ENCODE assay signal across 9 mouse cellular contexts in genomic region chr14:32465889-32466288, GRCm38 (mm10). TPM values are rescaled to one million over a fixed set of nuclear protein-coding genes. Genes with fewer than 3 reads are reported as not detected.
DNase-seq lines count a peak whose midpoint lies in the region; ATAC-seq lines count a peak whose summit lies in the region.
"Had no signal": no experiment of that assay in that cellular context is flagged by ENCODE, and none has a peak within 500 bp of the region (broad histone marks: within the 10 kb centered on the region; RNA-seq: fewer than 3 reads in every experiment).

Chat (minus strand) TSS chr14:32465989.

- ATAC-seq in heart, embryonic 16.5 days (replicated peaks; ENCODE audit: extremely low read depth, insufficient read depth, low FRiP score): no peak
- no peak for ATAC-seq in embryonic facial prominence, embryonic 12.5 days (ENCODE audit: insufficient number of reproducible peaks, insufficient read depth, low FRiP score, low TSS enrichment)
- no peak for ATAC-seq in hindbrain, embryonic 15.5 days (ENCODE audit: low FRiP score, low read depth)
- no peak for ATAC-seq in midbrain, embryonic 15.5 days (replicated peaks)

- peak within 1 kb of the TSS; percentile 53 for H3K4me2 ChIP-seq in heart, embryonic 16.5 days (ENCODE audit: low read depth, low read length)
- H3K4me2 ChIP-seq in embryonic facial prominence, embryonic 12.5 days (replicated peaks): peak within 1 kb of the TSS; percentile 68
- H3K4me2 ChIP-seq in hindbrain, embryonic 15.5 days: peak within 1 kb of the TSS; percentile 66
- H3K4me2 ChIP-seq in midbrain, embryonic 15.5 days: peak within 1 kb of the TSS; percentile 80

- no peak within 1 kb of the TSS for H3K27ac ChIP-seq in heart, embryonic 16.5 days (ENCODE audit: low read length)
- H3K27ac ChIP-seq in embryonic facial prominence, embryonic 12.5 days: no peak within 1 kb of the TSS
- H3K27ac ChIP-seq in hindbrain, embryonic 15.5 days (replicated peaks): no peak within 1 kb of the TSS
- no peak within 1 kb of the TSS for H3K27ac ChIP-seq in midbrain, embryonic 15.5 days

- H3K4me3 ChIP-seq in heart, embryonic 16.5 days (ENCODE audit: low read length): peak within 1 kb of the TSS; percentile 33
- H3K4me3 ChIP-seq in embryonic facial prominence, embryonic 12.5 days: peak within 1 kb of the TSS; percentile 40
- H3K4me3 ChIP-seq in hindbrain, embryonic 15.5 days: peak within 1 kb of the TSS; percentile 43
- H3K4me3 ChIP-seq in midbrain, embryonic 15.5 days: peak within 1 kb of the TSS; percentile 41

- no peaks in the 10 kb centered on the region for H3K9me3 ChIP-seq in heart, embryonic 16.5 days (replicated peaks; ENCODE audit: control insufficient read depth, low read length)
- H3K9me3 ChIP-seq in embryonic facial prominence, embryonic 12.5 days: no peaks in the 10 kb centered on the region
- no peaks in the 10 kb centered on the region for H3K9me3 ChIP-seq in hindbrain, embryonic 15.5 days
- no peaks in the 10 kb centered on the region for H3K9me3 ChIP-seq in midbrain, embryonic 15.5 days

- no peak within 1 kb of the TSS for H3K9ac ChIP-seq in heart, embryonic 16.5 days (ENCODE audit: low read length)
- H3K9ac ChIP-seq in embryonic facial prominence, embryonic 12.5 days: no peak within 1 kb of the TSS
- H3K9ac ChIP-seq in hindbrain, embryonic 15.5 days: peak within 1 kb of the TSS; percentile 23; the same call in 1 of the 2 replicates
- peak within 1 kb of the TSS; percentile 33; the same call in 1 of the 2 replicates for H3K9ac ChIP-seq in midbrain, embryonic 15.5 days

- DNase-seq in heart, adult 9 months (ENCODE audit: low spot score in 2 of 2): no peak
- no peak for DNase-seq in adrenal gland, adult (ENCODE audit: inconsistent age in 2 of 2, low spot score in 1 of 2)
- DNase-seq in left cerebral cortex, adult 8-10 months (ENCODE audit: low spot score in 2 of 2): no peak
- DNase-seq in thymus, postnatal 36 days: no peak
- DNase-seq: cerebellum, adult 9-11 months had no signal

- H3K27me3 ChIP-seq in heart, embryonic 16.5 days (ENCODE audit: control insufficient read depth, insufficient read depth, low read length): peaks cover 71% of the 10 kb centered on the region
- H3K27me3 ChIP-seq in embryonic facial prominence, embryonic 12.5 days: peaks cover 77% of the 10 kb centered on the region
- peaks cover 69% of the 10 kb centered on the region for H3K27me3 ChIP-seq in hindbrain, embryonic 15.5 days
- H3K27me3 ChIP-seq in midbrain, embryonic 15.5 days (replicated peaks): peaks cover 68% of the 10 kb centered on the region

- peaks cover 4% of the 10 kb centered on the region; the same call in 1 of the 2 replicates for H3K4me1 ChIP-seq in heart, embryonic 16.5 days (ENCODE audit: control insufficient read depth, insufficient read depth, low read length)
- H3K4me1 ChIP-seq in embryonic facial prominence, embryonic 12.5 days: peaks cover 16% of the 10 kb centered on the region
- peaks cover 25% of the 10 kb centered on the region for H3K4me1 ChIP-seq in hindbrain, embryonic 15.5 days (replicated peaks)
- peaks cover 33% of the 10 kb centered on the region for H3K4me1 ChIP-seq in midbrain, embryonic 15.5 days

- WGBS in heart, embryonic 16.5 days: 14% methylated on average over 13 of the region's 13 CpGs
- whole genome bisulfite sequencing in embryonic facial prominence, embryonic 12.5 days: 15% methylated on average over 13 of the region's 13 CpGs
- WGBS in hindbrain, embryonic 15.5 days: 19% methylated on average over 13 of the region's 13 CpGs
- WGBS in midbrain, embryonic 15.5 days: 13% methylated on average over 13 of the region's 13 CpGs

- no peaks in the 10 kb centered on the region for H3K36me3 ChIP-seq in heart, embryonic 16.5 days (ENCODE audit: control insufficient read depth, insufficient read depth)
- H3K36me3 ChIP-seq in embryonic facial prominence, embryonic 12.5 days: no peaks in the 10 kb centered on the region
- no peaks in the 10 kb centered on the region for H3K36me3 ChIP-seq in hindbrain, embryonic 15.5 days
- no peaks in the 10 kb centered on the region for H3K36me3 ChIP-seq in midbrain, embryonic 15.5 days (replicated peaks)

RNA-seq across cellular contexts. Expression of gene Chat, which starts in this region (rescaled TPM):
- polyA plus RNA-seq in heart, embryonic 16.5 days (2015; fragmentation: Nextera tagmentation; extraction: Ambion mirVana): 0.06 and 0.14 TPM in 2 replicates
- not detected in 2 replicates for polyA plus RNA-seq in embryonic facial prominence, embryonic 12.5 days (2016; fragmentation: Nextera tagmentation; extraction: Ambion mirVana)
- 3.0 TPM in 2 replicates for polyA plus RNA-seq in hindbrain, embryonic 15.5 days (2015; fragmentation: Nextera tagmentation; extraction: Ambion mirVana)
- 0.22 and 0.68 TPM in 2 replicates for polyA plus RNA-seq in midbrain, embryonic 15.5 days (2015; fragmentation: Nextera tagmentation; extraction: Ambion mirVana)
- 1 to 10 TPM; 4.3 to 4.7 (median 4.4) TPM for total RNA-seq in left cerebral cortex, adult 8-10 months (2022)

Comparison
In these comparisons a context has a peak if more than half of its experiments do, and no peak if none do; other contexts are left out.
1. H3K9ac ChIP-seq: peak in hindbrain, embryonic 15.5 days (single experiment) and midbrain, embryonic 15.5 days (single experiment); none in heart, embryonic 16.5 days (single experiment) and embryonic facial prominence, embryonic 12.5 days (single experiment).
2. Peak in every context shown above with its lines, with median percentiles within 50 percentile points of each other: H3K4me2 ChIP-seq and H3K4me3 ChIP-seq.